Comparison of ENCODE assay signal across 18 mouse cellular contexts in genomic region chr1:155482148-155482547, GRCm38 (mm10).
A peak's percentile ranks its signal among the peaks of the same experiment; 100 is the strongest.
DNase-seq lines count a peak whose midpoint lies in the region; ATAC-seq and TF ChIP-seq lines count a peak whose summit lies in the region.
"Had no signal": no experiment of that assay in that cellular context is flagged by ENCODE, and none has a peak within 500 bp of the region (broad histone marks: within the 10 kb centered on the region; RNA-seq: fewer than 3 reads in every experiment).

No protein-coding gene starts in this region.

- H3K27ac ChIP-seq in hindbrain, embryonic 14.5 days: peak overlapping the region; percentile 36
- no peak overlapping the region for H3K27ac ChIP-seq in hindbrain, embryonic 12.5 days
- peak overlapping the region; percentile 50 for H3K27ac ChIP-seq in midbrain, embryonic 14.5 days (replicated peaks; ENCODE audit: low read depth, low read length)
- no peak overlapping the region for H3K27ac ChIP-seq in midbrain, postnatal 0 days (ENCODE audit: low read depth, low read length)
- no peak overlapping the region for H3K27ac ChIP-seq in hindbrain, postnatal 0 days
- no peak overlapping the region for H3K27ac ChIP-seq in neural tube, embryonic 14.5 days (ENCODE audit: low read depth, low read length)
- H3K27ac ChIP-seq: stomach, embryonic 15.5 days had no signal

- no peak for ATAC-seq in hindbrain, embryonic 14.5 days (ENCODE audit: low FRiP score)
- ATAC-seq in hindbrain, embryonic 12.5 days (ENCODE audit: low FRiP score): no peak
- ATAC-seq in midbrain, embryonic 14.5 days (ENCODE audit: low FRiP score, low TSS enrichment): no peak
- no peak for ATAC-seq in midbrain, postnatal 0 days (ENCODE audit: low FRiP score)
- ATAC-seq in hindbrain, postnatal 0 days: no peak
- ATAC-seq in neural tube, embryonic 14.5 days (ENCODE audit: low read depth): peak; percentile 34; the same call in 1 of the 2 replicates
- ATAC-seq: lung, postnatal 0 days had no signal

- no peak for TF ChIP-seq CTCF in midbrain, postnatal 0 days (IDR thresholded peaks at IDR 0.05)
- no peak for TF ChIP-seq CTCF in hindbrain, postnatal 0 days (IDR thresholded peaks at IDR 0.05; ENCODE audit: low read depth)

- H3K9ac ChIP-seq in hindbrain, embryonic 14.5 days: no peak overlapping the region
- no peak overlapping the region for H3K9ac ChIP-seq in hindbrain, embryonic 12.5 days
- H3K9ac ChIP-seq in midbrain, embryonic 14.5 days (replicated peaks; ENCODE audit: low read length): no peak overlapping the region
- H3K9ac ChIP-seq in midbrain, postnatal 0 days (replicated peaks; ENCODE audit: low read length, poor library complexity, severe bottlenecking): no peak overlapping the region
- H3K9ac ChIP-seq in hindbrain, postnatal 0 days (replicated peaks; ENCODE audit: low read length): no peak overlapping the region
- H3K9ac ChIP-seq in neural tube, embryonic 14.5 days (replicated peaks; ENCODE audit: low read depth, low read length): no peak overlapping the region
- H3K9ac ChIP-seq: stomach, embryonic 15.5 days had no signal

- no peak overlapping the region; the same call in 1 of the 2 replicates for H3K4me2 ChIP-seq in hindbrain, embryonic 14.5 days (replicated peaks)
- no peak overlapping the region for H3K4me2 ChIP-seq in hindbrain, embryonic 12.5 days (replicated peaks)
- peak overlapping the region; percentile 9; the same call in 1 of the 2 replicates for H3K4me2 ChIP-seq in midbrain, embryonic 14.5 days (ENCODE audit: low read length)
- H3K4me2 ChIP-seq in midbrain, postnatal 0 days (ENCODE audit: low read depth, low read length, poor library complexity, severe bottlenecking): no peak overlapping the region
- H3K4me2 ChIP-seq in hindbrain, postnatal 0 days (ENCODE audit: low read depth, low read length): 0 out of 2 replicates have a peak overlapping the region, but pooled peaks have one; percentile 10
- H3K4me2 ChIP-seq in neural tube, embryonic 14.5 days (ENCODE audit: low read depth, low read length): no peak overlapping the region
- H3K4me2 ChIP-seq: stomach, embryonic 15.5 days had no signal

- H3K4me1 ChIP-seq in hindbrain, embryonic 14.5 days (replicated peaks; ENCODE audit: control insufficient read depth, insufficient read depth, low read length): peaks cover 14% of the 10 kb centered on the region; the same call in 1 of the 2 replicates
- peaks cover 8% of the 10 kb centered on the region; the same call in 1 of the 2 replicates for H3K4me1 ChIP-seq in hindbrain, embryonic 12.5 days
- peaks cover 18% of the 10 kb centered on the region for H3K4me1 ChIP-seq in midbrain, embryonic 14.5 days (ENCODE audit: control insufficient read depth, insufficient read depth, low read length)
- H3K4me1 ChIP-seq in midbrain, postnatal 0 days (ENCODE audit: insufficient read depth, low read length): no peaks in the 10 kb centered on the region
- no peaks in the 10 kb centered on the region for H3K4me1 ChIP-seq in hindbrain, postnatal 0 days (ENCODE audit: insufficient read depth, low read length)
- H3K4me1 ChIP-seq in neural tube, embryonic 14.5 days (ENCODE audit: control insufficient read depth, insufficient read depth, low read length): peaks cover 6% of the 10 kb centered on the region; the same call in 1 of the 2 replicates

- 40% methylated on average over 9 of the region's 9 CpGs for WGBS in hindbrain, embryonic 14.5 days
- WGBS in hindbrain, embryonic 12.5 days: 59% methylated on average over 9 of the region's 9 CpGs
- 30% methylated on average over 9 of the region's 9 CpGs for WGBS in midbrain, embryonic 14.5 days
- 28% methylated on average over 9 of the region's 9 CpGs for WGBS in midbrain, postnatal 0 days
- WGBS in hindbrain, postnatal 0 days: 37% methylated on average over 9 of the region's 9 CpGs
- 18% methylated on average over 9 of the region's 9 CpGs for WGBS in neural tube, embryonic 14.5 days

- no peak for DNase-seq in hindbrain, embryonic 14.5 days (ENCODE audit: low spot score)
- peak; percentile 47 for DNase-seq in midbrain, embryonic 14.5 days
- DNase-seq in midbrain, postnatal 0 days (ENCODE audit: low spot score): no peak
- DNase-seq in hindbrain, postnatal 0 days (ENCODE audit: low spot score): no peak
- no peak for DNase-seq in spleen, adult 12 weeks (ENCODE audit: low spot score)
- no peak for DNase-seq in layer of hippocampus, postnatal 10 days (ENCODE audit: low spot score in 2 of 2)
- DNase-seq: adrenal gland, adult 2 months; cerebellum, adult 8-10 months; gastrocnemius, postnatal 14 days; heart, postnatal 14 days; kidney, adult 18-20 months; kidney, postnatal 14 days; layer of hippocampus, adult 9-11 months; spleen, adult 18-20 months had no signal

- no peaks in the 10 kb centered on the region for H3K27me3 ChIP-seq in hindbrain, embryonic 14.5 days (ENCODE audit: control insufficient read depth, insufficient read depth, low read length)
- H3K27me3 ChIP-seq in hindbrain, embryonic 12.5 days: no peaks in the 10 kb centered on the region
- no peaks in the 10 kb centered on the region for H3K27me3 ChIP-seq in midbrain, embryonic 14.5 days (ENCODE audit: control insufficient read depth, insufficient read depth, low read length)
- no peaks in the 10 kb centered on the region for H3K27me3 ChIP-seq in midbrain, postnatal 0 days (ENCODE audit: insufficient read depth, low read length)
- no peaks in the 10 kb centered on the region for H3K27me3 ChIP-seq in hindbrain, postnatal 0 days (ENCODE audit: insufficient read depth, low read length)
- no peaks in the 10 kb centered on the region for H3K27me3 ChIP-seq in neural tube, embryonic 14.5 days (ENCODE audit: control insufficient read depth, insufficient read depth, low read length)
- H3K27me3 ChIP-seq: stomach, embryonic 15.5 days had no signal

- no peak overlapping the region for H3K4me3 ChIP-seq in hindbrain, embryonic 14.5 days (replicated peaks; ENCODE audit: low read length)
- H3K4me3 ChIP-seq in hindbrain, embryonic 12.5 days: no peak overlapping the region
- H3K4me3 ChIP-seq in midbrain, embryonic 14.5 days (replicated peaks; ENCODE audit: low read depth, low read length): no peak overlapping the region
- H3K4me3 ChIP-seq in midbrain, postnatal 0 days (ENCODE audit: low read depth, low read length): no peak overlapping the region
- no peak overlapping the region for H3K4me3 ChIP-seq in hindbrain, postnatal 0 days (ENCODE audit: low read length)
- no peak overlapping the region for H3K4me3 ChIP-seq in neural tube, embryonic 14.5 days (ENCODE audit: low read depth, low read length)
- H3K4me3 ChIP-seq: stomach, embryonic 15.5 days had no signal

- H3K36me3 ChIP-seq in hindbrain, embryonic 14.5 days (replicated peaks; ENCODE audit: control insufficient read depth, insufficient read depth): no peaks in the 10 kb centered on the region
- no peaks in the 10 kb centered on the region for H3K36me3 ChIP-seq in hindbrain, embryonic 12.5 days
- H3K36me3 ChIP-seq in midbrain, embryonic 14.5 days (ENCODE audit: control insufficient read depth, insufficient read depth, low read length): no peaks in the 10 kb centered on the region
- no peaks in the 10 kb centered on the region for H3K36me3 ChIP-seq in midbrain, postnatal 0 days (ENCODE audit: insufficient read depth, low read length)
- no peaks in the 10 kb centered on the region for H3K36me3 ChIP-seq in hindbrain, postnatal 0 days (ENCODE audit: insufficient read depth, low read length)
- H3K36me3 ChIP-seq in neural tube, embryonic 14.5 days (ENCODE audit: control insufficient read depth, insufficient read depth, low read length): no peaks in the 10 kb centered on the region
- H3K36me3 ChIP-seq: stomach, embryonic 15.5 days had no signal

- no peaks in the 10 kb centered on the region for H3K9me3 ChIP-seq in hindbrain, embryonic 14.5 days (ENCODE audit: control insufficient read depth, low read length)
- no peaks in the 10 kb centered on the region for H3K9me3 ChIP-seq in hindbrain, embryonic 12.5 days (replicated peaks)
- no peaks in the 10 kb centered on the region for H3K9me3 ChIP-seq in midbrain, embryonic 14.5 days (ENCODE audit: control insufficient read depth, low read length)
- H3K9me3 ChIP-seq in midbrain, postnatal 0 days (ENCODE audit: low read length): no peaks in the 10 kb centered on the region
- H3K9me3 ChIP-seq in hindbrain, postnatal 0 days (ENCODE audit: low read length): no peaks in the 10 kb centered on the region
- no peaks in the 10 kb centered on the region for H3K9me3 ChIP-seq in neural tube, embryonic 14.5 days (ENCODE audit: control insufficient read depth, low read length)
- H3K9me3 ChIP-seq: stomach, embryonic 15.5 days had no signal

Comparison
In these comparisons a context has a peak if more than half of its experiments do, and no peak if none do; other contexts are left out.
1. H3K27ac ChIP-seq: peak in hindbrain, embryonic 14.5 days (single experiment) and midbrain, embryonic 14.5 days (single experiment); none in hindbrain, embryonic 12.5 days (single experiment), midbrain, postnatal 0 days (single experiment), hindbrain, postnatal 0 days (single experiment) and neural tube, embryonic 14.5 days (single experiment).
2. H3K4me2 ChIP-seq: peak in midbrain, embryonic 14.5 days (single experiment) and hindbrain, postnatal 0 days (single experiment); none in hindbrain, embryonic 14.5 days (single experiment), hindbrain, embryonic 12.5 days (single experiment), midbrain, postnatal 0 days (single experiment) and neural tube, embryonic 14.5 days (single experiment).